Mouse (Mus musculus) T-helper 1 cell (primary cell): ENCODE measurements around the gene Ptp4a2.

ENCODE experiments used
- in situ Hi-C: fragments of 300-600 bp; cut with MboI, MseI; formaldehyde crosslinking; loops from one replicate; pipeline ENCODE4 v1.15.1; 2025; ENCODE audit warnings: high pct_unique_total_duplicates

Ptp4a2 gene

DNA sequence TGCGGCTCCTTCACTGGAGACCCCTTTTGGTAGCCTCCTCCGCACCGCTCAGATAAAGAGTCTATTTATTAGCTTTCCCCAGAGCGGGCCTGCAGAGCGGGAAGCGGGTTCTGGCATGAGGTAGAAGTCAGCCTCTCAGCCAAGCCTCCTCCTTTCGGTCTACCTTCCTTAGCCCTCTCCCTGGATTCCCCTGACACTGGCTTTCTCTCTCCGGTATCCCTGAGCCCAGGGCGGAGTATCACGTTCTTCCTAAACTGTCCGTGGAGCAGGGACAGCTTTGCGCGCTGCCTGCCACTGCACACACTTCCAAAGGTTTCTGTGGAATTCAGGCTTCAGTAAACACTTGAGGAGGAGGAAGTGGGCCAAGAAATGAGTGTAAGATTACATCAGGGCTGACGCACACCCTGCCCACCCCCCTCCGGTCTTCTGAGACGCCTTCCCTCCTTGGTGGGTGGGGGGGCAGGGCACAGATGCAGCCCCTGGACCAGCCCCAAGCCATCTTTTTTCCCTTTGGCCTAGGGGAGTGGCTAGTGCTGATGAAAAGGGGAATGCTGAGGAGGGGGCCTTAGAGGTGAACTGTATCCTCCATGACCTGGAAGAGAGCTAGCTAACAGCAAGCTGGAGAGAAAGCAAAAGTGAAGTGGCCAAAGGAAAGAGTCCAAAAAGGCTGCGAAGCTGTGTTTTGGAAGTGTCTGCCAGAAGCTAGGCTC, 15.7 kb upstream of the Ptp4a2 start:
- in situ Hi-C loops = no loop called here

DNA sequence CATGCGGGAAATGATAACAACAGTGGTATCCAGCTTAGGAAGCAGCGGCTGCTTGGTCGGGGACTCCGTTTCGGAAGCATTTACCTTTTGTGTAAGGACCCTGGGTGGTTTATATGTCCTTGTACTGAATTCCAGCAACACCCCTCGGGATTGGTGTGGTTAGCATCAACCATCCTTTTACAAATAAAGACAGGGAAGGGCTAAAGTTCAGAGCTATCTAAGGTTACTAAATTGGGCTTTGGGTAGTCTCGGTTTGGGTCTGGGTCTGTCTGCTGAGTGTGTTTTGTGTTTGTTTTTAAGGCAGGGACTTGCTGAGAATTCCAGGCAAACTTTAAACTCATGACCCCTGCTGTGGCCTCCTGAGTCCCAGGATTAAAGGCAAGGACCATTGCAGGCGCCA, 15.2 kb upstream of the Ptp4a2 start:
- in situ Hi-C loops = no loop called here

DNA sequence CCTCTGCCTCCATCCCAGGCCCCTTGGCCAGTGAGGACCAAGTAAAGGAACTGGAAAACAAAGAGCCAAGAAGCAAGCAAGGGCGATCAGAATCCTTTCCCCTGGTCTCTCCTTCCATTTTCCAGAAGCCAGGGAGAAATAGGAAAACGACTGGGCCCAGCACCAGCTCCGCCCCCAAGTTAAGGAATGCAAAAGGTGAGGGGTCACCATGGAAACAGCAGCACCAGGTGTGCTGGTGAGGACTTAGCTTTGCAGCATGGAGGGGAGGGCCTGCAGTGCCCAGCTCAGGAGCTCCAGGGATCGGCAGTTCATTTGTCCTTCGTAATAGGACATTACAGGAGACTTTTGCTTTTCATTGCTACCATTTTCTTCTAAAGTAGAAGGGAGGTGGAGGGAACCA, 13.0 kb upstream of the Ptp4a2 start:
- in situ Hi-C loops = no loop called here

GRCm38 (mm10) chr4:129803368-129803767, 7.7 kb upstream of the Ptp4a2 start:
- in situ Hi-C loops = no loop called here

DNA sequence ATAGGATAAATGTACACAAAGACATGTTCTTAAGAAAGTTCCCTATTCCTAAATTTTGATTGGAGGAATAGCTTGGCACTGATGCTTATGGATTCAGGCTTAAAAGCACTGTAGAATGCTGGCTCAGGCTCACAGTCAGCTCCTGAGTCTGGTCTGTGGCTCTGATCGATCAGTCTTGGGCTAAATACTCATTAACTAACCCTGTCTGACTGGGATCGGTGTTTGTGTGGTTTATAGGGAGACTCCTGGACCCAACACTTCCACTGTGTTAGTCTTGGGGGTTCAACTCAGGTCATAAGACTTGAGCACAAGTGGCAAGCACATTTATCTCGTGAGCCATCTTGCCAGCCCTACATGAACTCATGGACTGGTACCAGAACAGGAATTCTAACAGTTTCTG, 6.0 kb upstream of the Ptp4a2 start:
- in situ Hi-C loops = no loop called here

DNA sequence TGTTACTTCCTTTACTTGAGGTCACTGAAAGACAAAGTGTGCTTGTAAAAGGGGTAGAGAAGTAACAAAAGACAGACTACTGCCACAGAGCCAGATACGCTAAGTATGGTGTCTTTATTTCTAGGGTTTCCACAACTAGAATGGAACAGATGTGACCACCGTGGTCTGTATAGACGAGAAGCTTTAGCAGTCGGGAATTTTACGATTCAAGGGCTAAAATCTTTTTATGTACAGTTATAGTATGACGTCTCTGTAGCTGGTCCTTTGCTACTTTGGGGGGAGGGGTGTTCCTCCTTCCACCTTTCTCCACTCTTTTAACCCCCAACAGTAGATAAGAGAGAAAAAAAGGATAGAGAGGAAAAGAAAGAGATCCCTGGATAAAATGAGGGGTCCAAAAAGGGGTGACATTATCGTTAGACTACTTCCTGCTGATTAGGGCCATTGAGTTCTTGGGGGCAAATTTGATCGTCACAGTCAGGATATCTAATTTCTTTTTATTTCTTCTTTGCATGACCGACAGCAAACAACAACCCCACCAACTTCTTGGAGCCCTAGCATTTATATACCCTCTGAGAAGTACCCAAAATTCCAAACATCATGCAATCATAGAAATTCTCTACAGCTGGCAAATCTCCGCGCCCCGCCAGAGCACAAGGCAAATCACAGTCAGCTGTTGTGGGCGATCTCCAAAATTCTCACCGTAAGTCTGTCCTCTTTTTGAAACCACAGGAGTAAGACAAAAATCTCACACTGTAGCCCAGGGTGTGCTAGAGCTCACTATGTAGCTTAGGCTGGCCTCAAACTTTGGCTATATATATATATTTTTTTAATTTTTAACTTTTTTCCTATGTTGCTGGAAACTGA, 818 bp downstream of the Ptp4a2 start:
- in situ Hi-C loops = loop anchor here (10.0 kb wide), 1 partner anchor 247 kb away; no protein-coding TSS in a partner anchor

GRCm38 (mm10) chr4:129817591-129817990, 6.6 kb downstream of the Ptp4a2 start:
- in situ Hi-C loops = loop anchor here (10.0 kb wide), 1 partner anchor 253 kb away; no protein-coding TSS in a partner anchor

DNA sequence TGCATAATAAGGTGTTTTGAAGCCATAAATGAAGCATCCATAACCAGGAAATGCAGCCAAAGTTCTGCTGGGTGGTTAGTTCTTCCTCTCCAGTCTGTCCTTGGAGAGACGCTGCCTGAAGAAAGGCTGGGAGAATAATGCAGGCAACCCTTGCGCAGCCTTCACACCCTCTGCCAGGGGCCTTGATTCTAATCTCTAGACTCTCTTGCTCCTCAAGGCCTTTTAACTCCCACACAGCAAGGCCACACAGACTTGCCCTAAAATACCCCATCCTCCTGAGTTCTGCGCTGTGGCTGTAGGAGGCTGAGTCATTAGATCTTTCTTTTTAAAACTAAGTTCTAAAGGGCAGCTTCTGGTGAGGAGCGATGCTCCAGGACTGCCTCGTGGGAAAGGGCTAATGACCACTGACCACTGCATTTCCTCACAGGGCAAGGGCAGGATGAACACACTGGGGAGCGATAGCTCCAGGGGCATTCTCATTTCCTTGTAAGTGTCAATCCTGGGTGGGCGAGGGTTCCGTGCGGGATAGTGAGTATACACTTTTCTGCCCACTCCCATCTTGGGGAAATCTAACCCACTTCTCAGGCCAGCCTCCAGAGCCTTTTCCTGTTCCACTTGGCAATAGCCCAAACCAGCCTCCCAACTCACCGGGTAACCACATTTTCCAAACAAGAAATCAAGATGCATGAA, 7.6 kb downstream of the Ptp4a2 start:
- in situ Hi-C loops = loop anchor here (10.0 kb wide), 1 partner anchor 254 kb away; no protein-coding TSS in a partner anchor

DNA sequence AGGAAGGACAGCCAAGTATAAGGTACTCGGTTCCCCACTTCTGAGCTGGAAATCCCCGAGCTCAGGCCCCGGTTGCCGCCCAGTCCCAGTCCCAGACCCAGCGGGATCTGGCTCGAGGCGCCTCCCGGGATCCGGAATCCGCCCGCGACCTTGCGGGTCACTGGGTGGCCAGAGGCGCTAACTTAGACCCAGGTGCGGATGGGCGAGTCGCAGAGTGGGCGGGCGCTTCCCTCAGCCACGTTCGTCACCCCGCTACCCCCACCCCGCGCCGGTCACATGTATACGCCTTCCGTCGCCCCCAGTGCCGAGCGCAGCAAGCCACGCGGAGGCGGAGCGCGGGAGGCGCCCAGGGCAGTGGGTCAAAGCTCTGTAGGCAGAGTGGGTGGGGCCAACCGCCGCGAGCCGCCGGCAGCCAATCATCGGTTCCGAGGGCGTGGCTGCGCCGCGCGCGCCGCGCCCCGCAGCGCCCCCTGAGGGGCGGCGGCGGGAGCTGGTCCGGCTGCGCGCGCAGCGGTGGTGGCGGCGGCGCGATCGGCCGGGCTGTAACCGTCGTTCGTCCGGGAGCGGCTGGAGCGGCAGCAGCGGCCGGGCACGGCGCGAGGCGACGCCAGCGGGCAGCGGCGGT, 8.8 kb downstream of the Ptp4a2 start:
- in situ Hi-C loops = loop anchor here (10.0 kb wide), 1 partner anchor 255 kb away; no protein-coding TSS in a partner anchor

DNA sequence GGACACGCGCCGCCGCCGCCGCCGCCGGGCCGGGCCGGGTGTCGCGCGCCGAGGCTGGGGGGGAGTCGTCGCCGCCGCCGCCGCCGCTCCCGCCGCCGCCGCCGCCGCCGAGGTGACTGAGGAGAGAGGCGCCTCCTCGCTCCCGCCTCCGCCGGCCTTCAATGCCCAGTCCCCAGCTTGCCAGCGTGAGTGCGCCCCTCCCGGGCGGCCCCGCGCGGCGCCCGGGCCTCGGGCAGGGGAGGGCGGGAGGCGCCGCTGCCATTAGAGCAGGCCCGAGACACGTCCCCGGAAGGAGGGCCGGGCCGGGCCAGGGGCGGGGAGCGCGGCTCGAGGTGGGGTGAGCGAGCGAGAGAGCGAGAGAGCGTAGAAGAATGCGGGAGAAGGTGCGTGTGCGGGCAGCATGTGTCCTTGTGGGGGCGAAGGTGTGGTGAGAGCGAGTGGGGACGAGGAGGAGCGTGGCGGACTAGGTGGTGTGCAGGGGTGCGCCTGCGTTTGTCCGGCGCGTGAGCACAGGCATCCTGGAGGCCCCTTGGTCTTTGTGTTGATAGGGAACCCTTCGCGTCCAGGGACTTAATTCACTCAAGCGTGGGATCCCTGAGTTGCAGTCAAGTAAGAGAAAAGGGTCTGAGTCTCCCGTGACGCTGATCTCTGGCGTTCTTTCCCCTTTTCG, 9.5 kb downstream of the Ptp4a2 start:
- in situ Hi-C loops = no loop called here

GRCm38 (mm10) chr4:129821087-129821616, 10.1 kb downstream of the Ptp4a2 start:
- in situ Hi-C loops = no loop called here

DNA sequence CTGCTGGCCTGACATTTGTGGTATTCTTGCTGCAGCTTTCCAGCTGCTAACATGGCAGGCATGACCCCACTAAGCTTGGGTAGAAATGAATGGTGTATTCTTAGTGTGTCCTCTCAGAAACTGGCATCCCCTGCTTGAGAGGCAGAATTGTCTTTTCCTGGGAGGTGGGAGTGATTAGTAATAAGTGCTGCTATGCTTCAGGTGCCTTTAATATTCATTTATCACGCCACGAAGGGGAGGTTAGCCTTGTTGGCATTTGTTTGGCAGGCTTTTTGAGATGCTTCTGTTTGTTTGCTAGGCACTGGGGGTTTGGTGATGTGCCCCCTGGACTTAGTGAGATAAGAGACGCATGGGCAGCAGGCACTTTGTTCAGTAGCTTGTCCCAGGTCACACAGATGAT, 11.3 kb downstream of the Ptp4a2 start:
- in situ Hi-C loops = no loop called here

- in situ Hi-C loops = no loop called here
Observed at GRCm38 (mm10) chr4:129823216-129823810, 12.3 kb downstream of the Ptp4a2 start.

DNA sequence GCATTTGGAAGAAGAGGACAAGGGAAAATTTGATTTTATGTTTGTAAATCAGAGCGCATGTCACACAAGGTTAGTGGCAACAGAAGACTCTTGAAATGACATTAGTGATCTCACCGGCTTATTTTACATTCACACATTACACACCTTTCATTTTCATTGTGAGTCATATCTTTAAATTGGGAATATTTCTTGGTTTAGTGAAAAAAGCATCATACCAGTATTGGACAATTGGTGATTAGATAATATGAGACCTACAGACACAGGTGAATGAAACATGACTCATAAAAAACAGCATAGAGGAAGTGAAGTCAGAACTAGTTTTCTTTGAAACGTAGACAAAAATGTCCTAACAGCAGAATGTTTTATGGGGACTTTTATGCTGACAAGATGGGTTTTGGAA, 16.6 kb downstream of the Ptp4a2 start:
- in situ Hi-C loops = loop anchor here (5.0 kb wide), 1 partner anchor 35 kb away; no protein-coding TSS in a partner anchor

DNA sequence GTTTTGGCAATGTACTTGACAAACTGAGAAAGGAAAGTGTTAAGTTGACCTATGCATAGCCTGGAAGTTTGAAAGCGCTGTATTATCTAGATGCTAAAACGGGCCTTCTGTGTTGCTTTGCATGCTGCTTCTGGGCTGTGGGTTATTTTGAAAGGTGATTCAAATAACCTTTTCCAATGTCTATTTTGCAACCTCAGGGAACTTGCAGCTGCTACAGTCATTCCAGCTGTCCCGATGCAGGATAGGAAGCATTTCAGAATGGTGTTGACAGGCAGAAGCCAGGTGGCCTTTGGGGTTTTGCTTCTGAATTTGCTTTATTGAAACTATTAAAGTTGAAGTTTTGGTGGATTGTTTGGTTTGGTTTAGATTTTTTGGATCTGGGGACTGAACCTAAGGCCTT, 17.1 kb downstream of the Ptp4a2 start:
- in situ Hi-C loops = loop anchor here (5.0 kb wide), 1 partner anchor 36 kb away; no protein-coding TSS in a partner anchor

GRCm38 (mm10) chr4:129829799-129830198, 18.8 kb downstream of the Ptp4a2 start:
- in situ Hi-C loops = loop anchor here (5.0 kb wide), 1 partner anchor 37 kb away; no protein-coding TSS in a partner anchor

DNA sequence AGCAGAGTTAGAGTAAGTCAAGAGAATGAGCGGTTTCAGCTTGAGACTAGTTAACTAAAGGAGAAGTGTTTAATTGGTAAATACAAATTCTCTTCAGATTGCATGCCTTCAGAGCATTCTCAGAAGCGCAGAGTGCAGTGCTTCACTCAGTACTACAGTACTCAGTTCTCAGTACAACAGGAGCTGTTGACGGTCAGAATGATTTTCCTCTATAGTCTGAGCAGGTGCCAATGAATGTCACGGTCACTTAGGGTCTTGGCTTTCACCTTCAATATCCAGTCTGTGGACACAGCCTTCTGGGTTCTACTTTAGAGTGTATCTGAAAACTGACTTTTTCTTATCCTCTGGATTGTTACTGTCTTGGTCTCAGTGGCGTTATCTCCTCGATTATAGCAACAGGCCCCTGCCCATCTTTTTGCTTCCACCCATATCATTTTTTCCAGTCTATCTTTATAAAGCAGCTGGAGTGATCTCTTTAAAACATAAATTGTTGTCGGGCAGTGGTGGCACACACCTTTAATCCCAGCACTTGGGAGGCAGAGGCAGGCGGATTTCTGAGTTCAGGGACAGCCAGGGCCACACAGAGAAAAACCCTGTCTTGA, 19.4 kb downstream of the Ptp4a2 start:
- in situ Hi-C loops = no loop called here

DNA sequence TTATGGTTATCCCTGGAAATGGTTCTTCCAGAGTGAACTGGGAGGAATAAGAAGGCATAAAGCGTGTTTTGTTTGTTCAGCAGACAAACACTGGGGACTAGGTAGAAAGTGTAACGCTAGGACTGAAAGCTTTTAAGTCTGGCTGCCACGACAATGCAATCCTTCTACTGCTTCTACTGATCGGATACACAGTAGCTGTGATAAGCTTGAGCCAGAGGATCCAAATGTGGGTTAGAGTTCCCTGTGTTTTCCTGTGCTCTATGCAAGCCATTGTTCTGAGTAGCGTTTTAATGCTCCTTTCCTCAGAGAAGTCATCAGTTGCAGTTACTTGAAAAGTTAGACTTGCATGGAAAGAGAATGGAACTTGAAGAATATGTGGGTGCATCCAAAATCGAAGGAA, 23.6 kb downstream of the Ptp4a2 start:
- in situ Hi-C loops = no loop called here

DNA sequence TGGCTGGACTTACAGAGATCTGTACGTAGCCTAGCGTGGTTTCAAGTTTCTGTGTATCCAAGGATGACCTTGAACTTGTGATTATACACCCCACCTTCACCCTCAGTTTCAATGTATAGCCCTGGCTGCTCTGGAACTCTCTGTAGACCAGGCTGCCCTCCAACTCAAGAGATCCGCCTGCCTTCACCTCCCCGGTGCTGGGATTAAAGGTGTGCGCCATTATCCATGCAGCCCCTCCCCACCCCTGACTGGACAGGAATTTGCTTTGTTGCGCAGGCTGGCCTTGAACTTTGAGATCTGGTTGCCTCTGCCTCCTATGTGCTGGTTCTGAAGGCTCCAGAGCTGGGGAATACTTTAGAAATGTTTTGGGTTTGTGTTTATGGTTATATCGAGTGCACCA, 24.3 kb downstream of the Ptp4a2 start:
- in situ Hi-C loops = no loop called here
